Mouse (Mus musculus): ENCODE results near the gene Nrg3. TPM values are rescaled to one million over a fixed set of nuclear protein-coding genes. Genes with fewer than 3 reads are reported as not detected.

Nrg3 gene
- polyA plus RNA-seq, 1 experiment from 2014 or later: 0.49 TPM

- H3K9ac ChIP-seq (ENCODE audit: low read depth, low read length): no peak overlapping the region
- H3K4me2 ChIP-seq (ENCODE audit: low read depth, low read length): no peak overlapping the region
- no peaks in the 10 kb centered on the region for H3K4me1 ChIP-seq (ENCODE audit: control insufficient read depth, insufficient read depth, low read length)
- 90% methylated on average over 4 of the region's 4 CpGs for WGBS
- no peak for ATAC-seq (ENCODE audit: low read depth)
- no peaks in the 10 kb centered on the region for H3K9me3 ChIP-seq (ENCODE audit: control insufficient read depth, low read length)
- H3K27ac ChIP-seq (replicated peaks; ENCODE audit: low read depth, low read length): no peak overlapping the region
- H3K27me3 ChIP-seq (replicated peaks; ENCODE audit: control insufficient read depth, insufficient read depth, low read length): no peaks in the 10 kb centered on the region
- DNase-seq (ENCODE audit: low spot score): no peak
- no peaks in the 10 kb centered on the region for H3K36me3 ChIP-seq (ENCODE audit: control insufficient read depth, insufficient read depth, low read length)
- H3K4me3 ChIP-seq (ENCODE audit: low read depth, low read length): no peak overlapping the region
These were observed 208.5 kb downstream of the Nrg3 start for GRCm38 (mm10) chr14:39264422-39264821.

GRCm38 (mm10) chr14:39261016-39261415 is 211.9 kb downstream of the Nrg3 start:
- H3K27ac ChIP-seq (replicated peaks; ENCODE audit: low read depth, low read length): no peak overlapping the region
- ATAC-seq (ENCODE audit: low read depth) (no peak), DNase-seq (ENCODE audit: low spot score) (no peak)
- H3K4me1 ChIP-seq (ENCODE audit: control insufficient read depth, insufficient read depth, low read length): no peaks in the 10 kb centered on the region
- no peaks in the 10 kb centered on the region for H3K36me3 ChIP-seq (ENCODE audit: control insufficient read depth, insufficient read depth, low read length)
- H3K9ac ChIP-seq (ENCODE audit: low read depth, low read length): no peak overlapping the region
- no peaks in the 10 kb centered on the region for H3K27me3 ChIP-seq (replicated peaks; ENCODE audit: control insufficient read depth, insufficient read depth, low read length)
- H3K9me3 ChIP-seq (ENCODE audit: control insufficient read depth, low read length): no peaks in the 10 kb centered on the region
- H3K4me3 ChIP-seq (ENCODE audit: low read depth, low read length): no peak overlapping the region
- H3K4me2 ChIP-seq (ENCODE audit: low read depth, low read length): no peak overlapping the region
- WGBS: 85% methylated on average over 1 of the region's 1 CpGs

GRCm38 (mm10) chr14:39255391-39255790 is 217.5 kb downstream of the Nrg3 start:
- Histone ChIP-seq H3K9me3 (ENCODE audit: control insufficient read depth, low read length) (no peaks in the 10 kb centered on the region), H3K4me2 (ENCODE audit: low read depth, low read length) (no peak overlapping the region), H3K4me3 (ENCODE audit: low read depth, low read length) (no peak overlapping the region), H3K36me3 (ENCODE audit: control insufficient read depth, insufficient read depth, low read length) (no peaks in the 10 kb centered on the region), H3K27me3 (replicated peaks; ENCODE audit: control insufficient read depth, insufficient read depth, low read length) (no peaks in the 10 kb centered on the region), H3K27ac (replicated peaks; ENCODE audit: low read depth, low read length) (no peak overlapping the region), H3K4me1 (ENCODE audit: control insufficient read depth, insufficient read depth, low read length) (no peaks in the 10 kb centered on the region), H3K9ac (ENCODE audit: low read depth, low read length) (no peak overlapping the region)
- ATAC-seq (ENCODE audit: low read depth) (no peak), DNase-seq (ENCODE audit: low spot score) (no peak)
- WGBS: 54% methylated on average over 1 of the region's 1 CpGs

- 69% methylated on average over 2 of the region's 2 CpGs for WGBS
- H3K9ac ChIP-seq (ENCODE audit: low read depth, low read length): no peak overlapping the region
- no peaks in the 10 kb centered on the region for H3K36me3 ChIP-seq (ENCODE audit: control insufficient read depth, insufficient read depth, low read length)
- H3K4me2 ChIP-seq (ENCODE audit: low read depth, low read length): no peak overlapping the region
- H3K9me3 ChIP-seq (ENCODE audit: control insufficient read depth, low read length): no peaks in the 10 kb centered on the region
- H3K4me3 ChIP-seq (ENCODE audit: low read depth, low read length): no peak overlapping the region
- no peaks in the 10 kb centered on the region for H3K4me1 ChIP-seq (ENCODE audit: control insufficient read depth, insufficient read depth, low read length)
- no peak for ATAC-seq (ENCODE audit: low read depth)
- H3K27ac ChIP-seq (replicated peaks; ENCODE audit: low read depth, low read length): no peak overlapping the region
- no peak for DNase-seq (ENCODE audit: low spot score)
- no peaks in the 10 kb centered on the region for H3K27me3 ChIP-seq (replicated peaks; ENCODE audit: control insufficient read depth, insufficient read depth, low read length)
These were observed 232.6 kb downstream of the Nrg3 start for GRCm38 (mm10) chr14:39240267-39240666.

GRCm38 (mm10) chr14:39211472-39211871 is 261.4 kb downstream of the Nrg3 start:
- Histone ChIP-seq H3K27me3 (replicated peaks; ENCODE audit: control insufficient read depth, insufficient read depth, low read length) (no peaks in the 10 kb centered on the region), H3K4me3 (ENCODE audit: low read depth, low read length) (no peak overlapping the region), H3K36me3 (ENCODE audit: control insufficient read depth, insufficient read depth, low read length) (no peaks in the 10 kb centered on the region), H3K27ac (replicated peaks; ENCODE audit: low read depth, low read length) (no peak overlapping the region), H3K9me3 (ENCODE audit: control insufficient read depth, low read length) (no peaks in the 10 kb centered on the region), H3K9ac (ENCODE audit: low read depth, low read length) (no peak overlapping the region), H3K4me2 (ENCODE audit: low read depth, low read length) (no peak overlapping the region), H3K4me1 (ENCODE audit: control insufficient read depth, insufficient read depth, low read length) (no peaks in the 10 kb centered on the region)
- no peak for ATAC-seq (ENCODE audit: low read depth)
- 62% methylated on average over 1 of the region's 1 CpGs for WGBS
- no peak for DNase-seq (ENCODE audit: low spot score)

GRCm38 (mm10) chr14:39191946-39192345 is 280.9 kb downstream of the Nrg3 start:
- Histone ChIP-seq H3K9ac (ENCODE audit: low read depth, low read length) (no peak overlapping the region), H3K9me3 (ENCODE audit: control insufficient read depth, low read length) (no peaks in the 10 kb centered on the region), H3K27me3 (replicated peaks; ENCODE audit: control insufficient read depth, insufficient read depth, low read length) (no peaks in the 10 kb centered on the region), H3K4me2 (ENCODE audit: low read depth, low read length) (no peak overlapping the region), H3K4me3 (ENCODE audit: low read depth, low read length) (no peak overlapping the region), H3K36me3 (ENCODE audit: control insufficient read depth, insufficient read depth, low read length) (no peaks in the 10 kb centered on the region), H3K27ac (replicated peaks; ENCODE audit: low read depth, low read length) (no peak overlapping the region), H3K4me1 (ENCODE audit: control insufficient read depth, insufficient read depth, low read length) (no peaks in the 10 kb centered on the region)
- DNase-seq (ENCODE audit: low spot score) (peak; percentile 67), ATAC-seq (ENCODE audit: low read depth) (peak; percentile 44)
- WGBS: 70% methylated on average over 5 of the region's 5 CpGs

- Histone ChIP-seq H3K27me3 (replicated peaks; ENCODE audit: control insufficient read depth, insufficient read depth, low read length) (no peaks in the 10 kb centered on the region), H3K36me3 (ENCODE audit: control insufficient read depth, insufficient read depth, low read length) (no peaks in the 10 kb centered on the region), H3K4me2 (ENCODE audit: low read depth, low read length) (no peak overlapping the region), H3K9ac (ENCODE audit: low read depth, low read length) (no peak overlapping the region), H3K4me3 (ENCODE audit: low read depth, low read length) (no peak overlapping the region), H3K9me3 (ENCODE audit: control insufficient read depth, low read length) (no peaks in the 10 kb centered on the region), H3K27ac (replicated peaks; ENCODE audit: low read depth, low read length) (no peak overlapping the region), H3K4me1 (ENCODE audit: control insufficient read depth, insufficient read depth, low read length) (no peaks in the 10 kb centered on the region)
- DNase-seq (ENCODE audit: low spot score) (no peak), ATAC-seq (ENCODE audit: low read depth) (no peak)
- 41% methylated on average over 2 of the region's 2 CpGs for WGBS
These were observed 299.2 kb downstream of the Nrg3 start for GRCm38 (mm10) chr14:39173709-39174108.

- WGBS: 65% methylated on average over 3 of the region's 3 CpGs
- H3K4me1 ChIP-seq (ENCODE audit: control insufficient read depth, insufficient read depth, low read length): no peaks in the 10 kb centered on the region
These were observed 312.7 kb downstream of the Nrg3 start for GRCm38 (mm10) chr14:39160140-39160539.

GRCm38 (mm10) chr14:39155462-39155861 is 317.4 kb downstream of the Nrg3 start:
- Histone ChIP-seq H3K9ac (ENCODE audit: low read depth, low read length) (no peak overlapping the region), H3K4me3 (ENCODE audit: low read depth, low read length) (no peak overlapping the region), H3K9me3 (ENCODE audit: control insufficient read depth, low read length) (no peaks in the 10 kb centered on the region), H3K27me3 (replicated peaks; ENCODE audit: control insufficient read depth, insufficient read depth, low read length) (no peaks in the 10 kb centered on the region), H3K4me2 (ENCODE audit: low read depth, low read length) (no peak overlapping the region), H3K27ac (replicated peaks; ENCODE audit: low read depth, low read length) (no peak overlapping the region), H3K36me3 (ENCODE audit: control insufficient read depth, insufficient read depth, low read length) (no peaks in the 10 kb centered on the region), H3K4me1 (ENCODE audit: control insufficient read depth, insufficient read depth, low read length) (no peaks in the 10 kb centered on the region)
- ATAC-seq (ENCODE audit: low read depth): no peak
- DNase-seq (ENCODE audit: low spot score): no peak
- WGBS: 62% methylated on average over 1 of the region's 1 CpGs

More at GRCm38 (mm10) chr14:39160140-39160539, 312.7 kb downstream of the Nrg3 start:
- Histone ChIP-seq H3K9me3 (ENCODE audit: control insufficient read depth, low read length) (no peaks in the 10 kb centered on the region), H3K9ac (ENCODE audit: low read depth, low read length) (no peak overlapping the region), H3K4me3 (ENCODE audit: low read depth, low read length) (no peak overlapping the region), H3K36me3 (ENCODE audit: control insufficient read depth, insufficient read depth, low read length) (no peaks in the 10 kb centered on the region), H3K4me2 (ENCODE audit: low read depth, low read length) (no peak overlapping the region), H3K27me3 (replicated peaks; ENCODE audit: control insufficient read depth, insufficient read depth, low read length) (no peaks in the 10 kb centered on the region), H3K27ac (replicated peaks; ENCODE audit: low read depth, low read length) (no peak overlapping the region)
- no peak for DNase-seq (ENCODE audit: low spot score)
- ATAC-seq (ENCODE audit: low read depth): no peak

All from embryonic facial prominence, embryonic 14.5 days (tissue).